Comparison of ENCODE assay signal across 23 mouse cellular contexts in genomic region chr9:121117936-121118335, GRCm38 (mm10).
DNase-seq lines count a peak whose midpoint lies in the region; ATAC-seq and TF ChIP-seq lines count a peak whose summit lies in the region.
"Had no signal": no experiment of that assay in that cellular context is flagged by ENCODE, and none has a peak within 500 bp of the region (broad histone marks: within the 10 kb centered on the region; RNA-seq: fewer than 3 reads in every experiment).

No protein-coding gene starts in this region.

- TF ChIP-seq POLR2A in lung, adult 2 months (IDR thresholded peaks at IDR 0.05; ENCODE audit: borderline replicate concordance, extremely low read depth, low read depth, low read length), result no peak

- no peak overlapping the region for H3K4me3 ChIP-seq in lung, adult 2 months (replicated peaks; ENCODE audit: extremely low read depth, low read depth, low read length)
- no peak overlapping the region for H3K4me3 ChIP-seq in stomach, embryonic 15.5 days (replicated peaks)
- H3K4me3 ChIP-seq: embryonic facial prominence, embryonic 15.5 days; erythroblast, embryonic 14.5 days; forebrain, embryonic 10.5 days; heart, embryonic 10.5 days; hindbrain, embryonic 12.5 days had no signal

- no peak overlapping the region for H3K4me2 ChIP-seq in stomach, embryonic 15.5 days
- H3K4me2 ChIP-seq: embryonic facial prominence, embryonic 15.5 days; hindbrain, embryonic 12.5 days had no signal

- H3K27ac ChIP-seq in stomach, embryonic 15.5 days, result peak overlapping the region; percentile 68
- H3K27ac ChIP-seq: embryonic facial prominence, embryonic 15.5 days; heart, embryonic 10.5 days; hindbrain, embryonic 12.5 days had no signal

- no peak overlapping the region for H3K9ac ChIP-seq in stomach, embryonic 15.5 days
- H3K9ac ChIP-seq: embryonic facial prominence, embryonic 15.5 days; hindbrain, embryonic 12.5 days had no signal

- H3K9me3 ChIP-seq in stomach, embryonic 15.5 days, result no peaks in the 10 kb centered on the region
- H3K9me3 ChIP-seq: embryonic facial prominence, embryonic 15.5 days; forebrain, embryonic 10.5 days; heart, embryonic 10.5 days; hindbrain, embryonic 12.5 days had no signal

- H3K27me3 ChIP-seq in stomach, embryonic 15.5 days (replicated peaks), result no peaks in the 10 kb centered on the region
- H3K27me3 ChIP-seq: embryonic facial prominence, embryonic 15.5 days; hindbrain, embryonic 12.5 days had no signal

- no peak for ATAC-seq in stomach, embryonic 15.5 days (ENCODE audit: insufficient read depth, low FRiP score, low read depth)
- ATAC-seq: CD4-positive, CD25-positive, alpha-beta regulatory T cell, adult 4 months; forebrain, embryonic 14.5 days; hindbrain, embryonic 16.5 days had no signal

- DNase-seq in lung, postnatal 36 days, result peak; percentile 4
- DNase-seq in lung, adult 2 months, result no peak
- DNase-seq in adipocyte (ENCODE audit: low spot score), result peak; percentile 6
- DNase-seq in frontal cortex, postnatal 25 days (ENCODE audit: low spot score in 2 of 2), result no peak
- no peak for DNase-seq in gastrocnemius, adult 8-10 months (ENCODE audit: low spot score in 2 of 2)
- DNase-seq: B cell, adult 2 months; cerebellum, adult 8-10 months; cerebellum, postnatal 14 days; embryo, embryonic 11 days; gastrocnemius, postnatal 10 days; heart, adult 18-20 months; heart, postnatal 10 days; heart, postnatal 4 days had no signal

- TF ChIP-seq CTCF in lung, adult 2 months (IDR thresholded peaks at IDR 0.05; ENCODE audit: insufficient read depth, low read length), result no peak

- no peaks in the 10 kb centered on the region for H3K36me3 ChIP-seq in stomach, embryonic 15.5 days
- H3K36me3 ChIP-seq: embryonic facial prominence, embryonic 15.5 days; forebrain, embryonic 10.5 days; G1E; heart, embryonic 10.5 days; hindbrain, embryonic 12.5 days had no signal

- H3K4me1 ChIP-seq in lung, adult 2 months (ENCODE audit: control insufficient read depth, insufficient read depth, low read length), result no peaks in the 10 kb centered on the region
- 0 out of 2 replicates have a peak, but pooled peaks cover 5% of the 10 kb centered on the region for H3K4me1 ChIP-seq in stomach, embryonic 15.5 days
- H3K4me1 ChIP-seq: embryonic facial prominence, embryonic 15.5 days; hindbrain, embryonic 12.5 days had no signal

- WGBS in lung, adult 2 months, result 51% methylated on average over 4 of the region's 4 CpGs
- WGBS in stomach, embryonic 15.5 days, result 55% methylated on average over 4 of the region's 4 CpGs

Comparison
In these comparisons a context has a peak if more than half of its experiments do, and no peak if none do; other contexts are left out.
1. DNase-seq: peak in lung, postnatal 36 days (single experiment) and adipocyte (single experiment); none in lung, adult 2 months (single experiment), frontal cortex, postnatal 25 days (0 of 2) and gastrocnemius, adult 8-10 months (0 of 2).